Mouse (Mus musculus): Measurements from ENCODE around the gene Gmppa.

Gmppa gene

DNA sequence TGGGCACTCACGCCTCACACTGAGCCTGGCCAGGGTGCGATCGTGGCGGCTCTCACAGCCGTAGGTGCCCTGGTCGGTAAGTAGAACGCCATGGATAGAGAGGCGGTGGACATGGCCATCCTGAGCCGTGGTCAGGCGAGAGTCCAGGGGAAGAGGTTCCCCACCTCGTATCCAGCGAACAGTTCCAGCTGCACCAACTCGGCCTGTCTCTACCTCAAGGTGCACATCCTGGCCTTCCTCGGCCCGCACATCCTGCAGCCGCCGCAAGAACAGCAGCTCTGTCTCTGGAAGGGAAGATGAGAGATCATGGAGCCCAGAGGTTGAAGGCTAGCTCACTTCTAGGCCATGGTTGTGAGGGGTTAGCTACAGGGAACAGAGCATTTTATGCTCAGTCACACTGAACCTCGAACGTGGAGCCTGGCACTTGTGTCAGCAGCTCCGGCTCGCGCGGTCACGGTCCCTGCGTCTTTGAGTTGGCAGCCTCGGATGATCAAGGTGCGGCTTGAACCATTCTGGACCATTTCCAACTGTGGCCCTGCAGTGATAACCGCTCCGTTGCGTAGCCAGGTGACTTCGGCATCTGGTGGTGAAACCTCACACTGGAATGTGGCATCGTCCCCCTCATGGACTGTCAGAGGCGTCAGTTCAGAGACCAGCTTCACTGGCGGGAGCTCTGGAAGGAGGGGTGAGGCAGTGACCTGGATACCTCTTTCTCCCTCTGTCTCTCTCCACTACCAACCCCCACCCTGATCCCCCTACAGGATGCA, 55.2 kb downstream of the Gmppa start:
- no peak for DNase-seq

DNA sequence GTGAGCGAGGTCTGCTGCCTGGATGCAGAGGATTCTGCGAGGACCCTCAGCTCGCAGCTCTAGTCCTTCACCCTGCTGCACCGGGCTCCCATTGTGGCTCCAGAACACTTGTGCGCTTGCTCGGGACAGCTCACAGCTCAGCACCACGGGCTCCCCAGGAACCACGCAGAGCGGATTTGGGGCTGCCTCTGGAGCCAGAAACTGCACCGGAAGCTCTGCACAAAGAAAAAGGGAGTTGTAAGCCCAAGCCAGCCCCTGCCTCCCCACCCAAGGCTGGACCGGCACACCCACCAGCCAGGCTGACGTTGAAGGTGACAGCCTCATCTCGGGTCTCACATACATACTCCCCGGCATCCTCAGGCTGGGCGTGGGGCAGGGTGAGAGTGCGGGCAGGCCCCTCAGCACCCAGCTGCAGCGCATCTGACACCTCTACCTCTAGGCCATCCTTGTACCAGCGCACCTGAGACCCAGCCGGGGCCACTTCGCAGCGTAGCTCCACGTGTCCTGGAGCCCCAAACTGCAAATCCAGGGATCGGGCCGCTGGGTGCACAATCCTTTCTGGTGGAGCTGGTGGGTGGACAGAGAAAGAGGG, 56.9 kb downstream of the Gmppa start:
- DNase-seq, result no peak
